12 mouse cellular contexts compared by ENCODE assay signal in genomic region chr13:92855901-92856300, GRCm38 (mm10). TPM values are rescaled to one million over a fixed set of nuclear protein-coding genes. Genes with fewer than 3 reads are reported as not detected.
A peak's percentile ranks its signal among the peaks of the same experiment; 100 is the strongest.
DNase-seq lines count a peak whose midpoint lies in the region; ATAC-seq and TF ChIP-seq lines count a peak whose summit lies in the region.
"Had no signal": no experiment of that assay in that cellular context is flagged by ENCODE, and none has a peak within 500 bp of the region (broad histone marks: within the 10 kb centered on the region; RNA-seq: fewer than 3 reads in every experiment).

No protein-coding gene starts in this region.

- H3K4me2 ChIP-seq in embryonic facial prominence, embryonic 11.5 days (ENCODE audit: low read depth, low read length) = no peak overlapping the region
- H3K4me2 ChIP-seq in lung, postnatal 0 days (replicated peaks; ENCODE audit: low read depth, low read length) = no peak overlapping the region
- H3K4me2 ChIP-seq: heart, embryonic 15.5 days; neural tube, embryonic 13.5 days had no signal

- ATAC-seq in embryonic facial prominence, embryonic 11.5 days (replicated peaks; ENCODE audit: insufficient number of reproducible peaks, low FRiP score, low TSS enrichment, low read depth) = no peak
- no peak for ATAC-seq in lung, postnatal 0 days

- no peak for TF ChIP-seq POLR2A in lung, adult 2 months (IDR thresholded peaks at IDR 0.05; ENCODE audit: borderline replicate concordance, extremely low read depth, low read depth, low read length)

- no peak overlapping the region for H3K9ac ChIP-seq in embryonic facial prominence, embryonic 11.5 days (replicated peaks; ENCODE audit: low read length)
- H3K9ac ChIP-seq in lung, postnatal 0 days (replicated peaks; ENCODE audit: low read depth) = no peak overlapping the region
- H3K9ac ChIP-seq: heart, embryonic 15.5 days; neural tube, embryonic 13.5 days had no signal

- no peaks in the 10 kb centered on the region for H3K9me3 ChIP-seq in embryonic facial prominence, embryonic 11.5 days (replicated peaks; ENCODE audit: control insufficient read depth, low read length)
- H3K9me3 ChIP-seq in embryonic facial prominence, embryonic 10.5 days = no peaks in the 10 kb centered on the region
- H3K9me3 ChIP-seq in lung, postnatal 0 days (ENCODE audit: low read length) = no peaks in the 10 kb centered on the region
- H3K9me3 ChIP-seq: heart, embryonic 15.5 days; neural tube, embryonic 13.5 days had no signal

- DNase-seq in embryonic facial prominence, embryonic 11.5 days (ENCODE audit: low spot score) = peak; percentile 13
- DNase-seq in embryonic facial prominence, embryonic 10.5 days (ENCODE audit: low spot score) = no peak
- DNase-seq in lung, postnatal 0 days (ENCODE audit: low spot score) = no peak
- no peak for DNase-seq in lung, adult 2 months
- peak; percentile 76 for DNase-seq in R1 (ENCODE audit: low read depth, low spot score)
- DNase-seq in splenic B cell, adult 2 months (ENCODE audit: low read depth, low spot score) = peak; percentile 19
- DNase-seq in Muller cell, postnatal 12 days (ENCODE audit: inconsistent ontology term) = no peak
- DNase-seq in MN1 (ENCODE audit: low spot score) = no peak
- DNase-seq: kidney, adult 9 months; lung, postnatal 36 days had no signal

- TF ChIP-seq EP300 in lung, postnatal 0 days (IDR thresholded peaks at IDR 0.05) = no peak

- no peaks in the 10 kb centered on the region for H3K36me3 ChIP-seq in embryonic facial prominence, embryonic 11.5 days (replicated peaks; ENCODE audit: control insufficient read depth, insufficient read depth, low read depth, low read length)
- peaks cover 49% of the 10 kb centered on the region for H3K36me3 ChIP-seq in embryonic facial prominence, embryonic 10.5 days (replicated peaks)
- no peaks in the 10 kb centered on the region; the same call in 1 of the 2 replicates for H3K36me3 ChIP-seq in lung, postnatal 0 days (ENCODE audit: insufficient read depth, low read length)
- H3K36me3 ChIP-seq in splenic B cell, adult 2 months (ENCODE audit: control insufficient read depth, insufficient read depth, low read length, poor library complexity, severe bottlenecking) = no peaks in the 10 kb centered on the region

- H3K27ac ChIP-seq in embryonic facial prominence, embryonic 11.5 days (replicated peaks; ENCODE audit: low read depth, low read length) = no peak overlapping the region
- no peak overlapping the region for H3K27ac ChIP-seq in embryonic facial prominence, embryonic 10.5 days (replicated peaks)
- H3K27ac ChIP-seq in lung, postnatal 0 days (ENCODE audit: low read length) = no peak overlapping the region
- H3K27ac ChIP-seq: heart, embryonic 15.5 days; neural tube, embryonic 13.5 days had no signal

- H3K4me3 ChIP-seq in embryonic facial prominence, embryonic 11.5 days (ENCODE audit: low read depth, low read length) = no peak overlapping the region
- no peak overlapping the region for H3K4me3 ChIP-seq in embryonic facial prominence, embryonic 10.5 days
- no peak overlapping the region for H3K4me3 ChIP-seq in lung, postnatal 0 days (ENCODE audit: low read depth, low read length)
- no peak overlapping the region for H3K4me3 ChIP-seq in lung, adult 2 months (replicated peaks; ENCODE audit: extremely low read depth, low read depth, low read length)
- H3K4me3 ChIP-seq: heart, embryonic 15.5 days; neural tube, embryonic 13.5 days had no signal

- no peaks in the 10 kb centered on the region for H3K4me1 ChIP-seq in embryonic facial prominence, embryonic 11.5 days (ENCODE audit: control insufficient read depth, insufficient read depth, low read length)
- H3K4me1 ChIP-seq in embryonic facial prominence, embryonic 10.5 days = no peaks in the 10 kb centered on the region
- H3K4me1 ChIP-seq in lung, postnatal 0 days (ENCODE audit: insufficient read depth, low read depth, low read length) = no peaks in the 10 kb centered on the region
- H3K4me1 ChIP-seq in lung, adult 2 months (ENCODE audit: control insufficient read depth, insufficient read depth, low read length) = no peaks in the 10 kb centered on the region
- H3K4me1 ChIP-seq: neural tube, embryonic 13.5 days had no signal

- 79% methylated on average over 4 of the region's 4 CpGs for WGBS in embryonic facial prominence, embryonic 11.5 days
- 74% methylated on average over 4 of the region's 4 CpGs for WGBS in embryonic facial prominence, embryonic 10.5 days
- WGBS in lung, postnatal 0 days = 72% methylated on average over 4 of the region's 4 CpGs
- 74% methylated on average over 4 of the region's 4 CpGs for WGBS in lung, adult 2 months

- H3K27me3 ChIP-seq in embryonic facial prominence, embryonic 11.5 days (ENCODE audit: control insufficient read depth, insufficient read depth, low read length) = no peaks in the 10 kb centered on the region
- no peaks in the 10 kb centered on the region for H3K27me3 ChIP-seq in embryonic facial prominence, embryonic 10.5 days (replicated peaks; ENCODE audit: low read depth, poor library complexity, severe bottlenecking)
- no peaks in the 10 kb centered on the region for H3K27me3 ChIP-seq in lung, postnatal 0 days (replicated peaks; ENCODE audit: insufficient read depth, low read length)
- H3K27me3 ChIP-seq in splenic B cell, adult 2 months (ENCODE audit: control insufficient read depth, insufficient read depth, low read length, poor library complexity, severe bottlenecking) = no peaks in the 10 kb centered on the region
- H3K27me3 ChIP-seq: heart, embryonic 15.5 days; neural tube, embryonic 13.5 days had no signal

- peak; percentile 17; the same call in 1 of the 2 replicates for TF ChIP-seq CTCF in lung, postnatal 0 days (IDR thresholded peaks at IDR 0.05)
- TF ChIP-seq CTCF in lung, adult 2 months (IDR thresholded peaks at IDR 0.05; ENCODE audit: insufficient read depth, low read length) = no peak

RNA-seq across cellular contexts. Expression of gene Mtx3, which starts 11.3 kb away (rescaled TPM):
- 5.6 TPM in 2 replicates for polyA plus RNA-seq in embryonic facial prominence, embryonic 11.5 days (2014; fragmentation: Nextera tagmentation; extraction: Ambion mirVana)
- 2.6 and 3.8 TPM in 2 replicates for polyA plus RNA-seq in embryonic facial prominence, embryonic 10.5 days (2016; fragmentation: Nextera tagmentation; extraction: Ambion mirVana)
- 1.4 and 1.5 TPM in 2 replicates for polyA plus RNA-seq in lung, postnatal 0 days (2015; fragmentation: Nextera tagmentation; extraction: Ambion mirVana)
- 3.8 and 6.5 TPM in 2 replicates for polyA plus RNA-seq in lung, adult 2 months (2012; rRNA removed)

Comparison
In these comparisons a context has a peak if more than half of its experiments do, and no peak if none do; other contexts are left out.
1. DNase-seq: peak in embryonic facial prominence, embryonic 11.5 days (single experiment), R1 (single experiment) and splenic B cell, adult 2 months (single experiment); none in embryonic facial prominence, embryonic 10.5 days (single experiment), lung, postnatal 0 days (single experiment), lung, adult 2 months (single experiment), Muller cell, postnatal 12 days (single experiment) and MN1 (single experiment).